Mouse (Mus musculus) intestine, postnatal 0 days (tissue): ENCODE data around the gene Rgs10. TPM values are rescaled to one million over a fixed set of nuclear protein-coding genes. Genes with fewer than 3 reads are reported as not detected.

Experiments
- ATAC-seq: fragments of 200-750 bp; cut with Nextera tagmentation; 2 replicates; pipeline ENCODE4 v1.8.0; 2017; ENCODE audit warnings: mild to moderate bottlenecking, moderate TSS enrichment, moderate library complexity
- H3K27ac ChIP-seq: fragments of 300-500 bp; sonication (generic); 2 replicates; pipeline ENCODE4 v1.5.1; 2014; ENCODE audit warnings: mild to moderate bottlenecking, low read depth, low read length, moderate library complexity
- H3K27me3 ChIP-seq: fragments of 300-500 bp; sonication (generic); replicated peaks from 2 replicates; pipeline ENCODE4 v1.6.1; 2014; ENCODE audit warnings: low read length, mixed read lengths; ENCODE audit not compliant: control insufficient read depth, insufficient read depth
- H3K36me3 ChIP-seq: fragments of 300-500 bp; sonication (generic); 2 replicates; pipeline ENCODE4 v1.6.1; 2014; ENCODE audit warnings: mild to moderate bottlenecking, moderate library complexity; ENCODE audit not compliant: control insufficient read depth, insufficient read depth
- H3K4me1 ChIP-seq: fragments of 300-500 bp; sonication (generic); replicated peaks from 2 replicates; pipeline ENCODE4 v1.6.1; 2014; ENCODE audit warnings: antibody characterized with exemption, low read length, mixed read lengths; ENCODE audit not compliant: control insufficient read depth, insufficient read depth
- H3K4me2 ChIP-seq: fragments of 300-500 bp; sonication (generic); replicated peaks from 2 replicates; pipeline ENCODE4 v1.6.1; 2014; ENCODE audit warnings: low read depth, mild to moderate bottlenecking, moderate library complexity
- H3K4me3 ChIP-seq: fragments of 300-500 bp; sonication (generic); 2 replicates; pipeline ENCODE4 v1.5.1; 2014; ENCODE audit warnings: low read depth, low read length
- H3K9ac ChIP-seq: fragments of 300-500 bp; sonication (generic); 2 replicates; pipeline ENCODE4 v1.6.1; 2014; ENCODE audit warnings: mild to moderate bottlenecking, low read depth, low read length
- H3K9me3 ChIP-seq: fragments of 300-500 bp; sonication (generic); 2 replicates; pipeline ENCODE4 v1.6.1; 2016; ENCODE audit warnings: mixed run types; ENCODE audit not compliant: control insufficient read depth
- CTCF ChIP-seq: sonication (generic); IDR thresholded peaks from 2 replicates; pipeline ENCODE4 v1.5.1; 2016; ENCODE audit warnings: low read depth, mild to moderate bottlenecking, control low read depth, antibody characterized with exemption, moderate library complexity
- WGBS: fragments of 180-500 bp; shearing (Covaris S2); extraction: QIAGEN DNeasy Blood & Tissue Kit; methylation state at CpG from one replicate; pipeline ENCODE4 v1.1.7; 2014; 5-methylcytosine and 5-hydroxymethylcytosine counted together
- polyA plus RNA-seq: library from polyadenylated mRNA; unstranded; fragments of >200 nt; fragmentation: Nextera tagmentation; extraction: Ambion mirVana; gene quantifications from 2 replicates; pipeline ENCODE4 v1.2.1, GENCODE M21; 2015

Rgs10 gene
- polyA plus RNA-seq, 1 experiment from 2014 or later, result 20.9 TPM

GRCm38 (mm10) chr7:128459791-128460130 lies 41.2 kb upstream of the Rgs10 start:
- H3K4me2 ChIP-seq, result peak overlapping the region; percentile 97
- 0 out of 2 replicates have a peak overlapping the region, but pooled peaks have one; percentile 65 for H3K9ac ChIP-seq
- peaks cover 5% of the 10 kb centered on the region for H3K4me1 ChIP-seq
- no peak for ATAC-seq
- WGBS, result 11% methylated on average over 4 of the region's 4 CpGs
- no peaks in the 10 kb centered on the region for H3K36me3 ChIP-seq
- H3K27me3 ChIP-seq, result no peaks in the 10 kb centered on the region
- no peak for TF ChIP-seq CTCF
- no peaks in the 10 kb centered on the region for H3K9me3 ChIP-seq
- peak overlapping the region; percentile 74 for H3K4me3 ChIP-seq
- no peak overlapping the region for H3K27ac ChIP-seq

- Histone ChIP-seq H3K4me3 (no peak overlapping the region), H3K4me2 (no peak overlapping the region), H3K27ac (no peak overlapping the region), H3K9ac (no peak overlapping the region), H3K36me3 (peaks cover 10% of the 10 kb centered on the region; the same call in 1 of the 2 replicates), H3K9me3 (no peaks in the 10 kb centered on the region), H3K27me3 (no peaks in the 10 kb centered on the region), H3K4me1 (peaks cover 5% of the 10 kb centered on the region)
- ATAC-seq, result no peak
- no peak for TF ChIP-seq CTCF
These were observed 39.5 kb upstream of the Rgs10 start for GRCm38 (mm10) chr7:128458011-128458410.

DNA sequence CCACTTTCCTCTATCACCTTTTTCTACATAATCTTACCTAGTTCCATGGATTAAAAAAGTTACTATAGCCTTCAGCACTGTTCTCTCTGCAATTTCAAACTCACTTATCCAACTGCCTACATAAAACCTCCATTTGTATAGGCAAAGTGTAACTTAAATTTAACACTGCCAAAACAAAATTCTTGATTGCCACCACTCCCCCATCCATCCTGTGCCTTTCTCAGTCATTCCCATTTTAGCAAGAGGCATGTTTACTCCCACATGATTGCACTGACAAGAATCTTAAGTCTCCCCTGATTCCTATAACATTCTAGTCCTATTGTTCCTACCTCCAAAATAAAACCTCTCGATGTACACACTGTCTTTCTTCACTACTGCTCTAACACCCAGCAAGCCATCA lies 34.2 kb upstream of the Rgs10 start:
- no peak for TF ChIP-seq CTCF
- ATAC-seq, result no peak
- H3K9me3 ChIP-seq, result no peaks in the 10 kb centered on the region
- H3K4me3 ChIP-seq, result no peak overlapping the region
- H3K4me1 ChIP-seq, result no peaks in the 10 kb centered on the region; the same call in 1 of the 2 replicates
- H3K4me2 ChIP-seq, result no peak overlapping the region
- WGBS, result 91% methylated on average over 1 of the region's 1 CpGs
- H3K27me3 ChIP-seq, result no peaks in the 10 kb centered on the region
- H3K27ac ChIP-seq, result no peak overlapping the region
- no peak overlapping the region for H3K9ac ChIP-seq
- H3K36me3 ChIP-seq, result peaks cover 26% of the 10 kb centered on the region

DNA sequence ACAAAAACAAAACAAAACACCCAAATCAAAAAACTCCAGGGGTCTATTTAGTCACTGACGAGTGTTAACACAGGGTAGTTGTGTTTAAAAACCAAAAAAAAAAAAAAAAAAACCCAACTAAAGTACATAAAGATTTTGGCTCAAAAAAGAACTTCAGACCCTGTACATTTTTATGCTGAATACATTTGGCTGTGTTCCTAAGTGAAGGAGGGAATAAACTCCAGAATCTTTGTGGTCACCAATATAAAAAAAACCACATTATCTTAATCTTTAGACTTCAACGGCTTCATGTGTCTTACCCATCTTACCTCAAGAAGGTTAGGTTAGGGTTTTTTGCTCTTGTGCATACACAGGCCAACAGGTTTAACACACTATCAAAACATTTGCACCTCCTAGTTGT lies 22.0 kb upstream of the Rgs10 start:
- WGBS, result 85% methylated on average over 2 of the region's 2 CpGs
- no peak for TF ChIP-seq CTCF
- H3K4me2 ChIP-seq, result no peak overlapping the region
- no peaks in the 10 kb centered on the region for H3K9me3 ChIP-seq
- H3K4me1 ChIP-seq, result no peaks in the 10 kb centered on the region
- no peak for ATAC-seq
- H3K36me3 ChIP-seq, result peaks cover 38% of the 10 kb centered on the region
- no peaks in the 10 kb centered on the region for H3K27me3 ChIP-seq
- no peak overlapping the region for H3K27ac ChIP-seq
- no peak overlapping the region for H3K4me3 ChIP-seq
- H3K9ac ChIP-seq, result no peak overlapping the region

DNA sequence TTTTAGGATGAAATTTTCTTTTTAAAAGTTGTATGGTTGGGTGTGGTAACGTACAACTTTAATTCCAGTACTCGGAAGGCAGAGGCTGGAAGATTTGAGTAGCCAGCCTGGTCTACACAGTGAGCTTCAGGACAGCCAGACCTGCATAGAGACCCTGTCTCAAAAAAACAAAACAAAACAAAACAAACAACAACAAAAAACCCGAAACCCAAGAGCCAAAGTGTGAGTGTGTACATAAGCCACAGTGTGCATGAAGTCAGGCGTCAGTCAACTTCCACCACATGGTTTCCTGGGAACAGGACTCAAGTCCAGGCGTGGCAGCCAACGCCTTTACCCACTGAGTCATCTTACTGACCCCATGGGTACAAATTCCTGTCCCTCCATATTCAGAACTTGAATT lies 20.7 kb upstream of the Rgs10 start:
- Histone ChIP-seq H3K4me3 (no peak overlapping the region), H3K36me3 (peaks cover 27% of the 10 kb centered on the region), H3K27me3 (no peaks in the 10 kb centered on the region), H3K9me3 (no peaks in the 10 kb centered on the region), H3K4me1 (no peaks in the 10 kb centered on the region), H3K27ac (no peak overlapping the region), H3K9ac (no peak overlapping the region), H3K4me2 (no peak overlapping the region)
- no peak for ATAC-seq
- 84% methylated on average over 6 of the region's 6 CpGs for WGBS
- TF ChIP-seq CTCF, result no peak

- no peak for ATAC-seq
- H3K27ac ChIP-seq, result no peak overlapping the region
- H3K27me3 ChIP-seq, result no peaks in the 10 kb centered on the region
- peaks cover 17% of the 10 kb centered on the region for H3K36me3 ChIP-seq
- TF ChIP-seq CTCF, result no peak
- no peak overlapping the region for H3K4me3 ChIP-seq
- no peaks in the 10 kb centered on the region for H3K9me3 ChIP-seq
- no peak overlapping the region for H3K4me2 ChIP-seq
- no peak overlapping the region for H3K9ac ChIP-seq
- H3K4me1 ChIP-seq, result no peaks in the 10 kb centered on the region
These were observed 19.6 kb upstream of the Rgs10 start for GRCm38 (mm10) chr7:128438131-128438530.

DNA sequence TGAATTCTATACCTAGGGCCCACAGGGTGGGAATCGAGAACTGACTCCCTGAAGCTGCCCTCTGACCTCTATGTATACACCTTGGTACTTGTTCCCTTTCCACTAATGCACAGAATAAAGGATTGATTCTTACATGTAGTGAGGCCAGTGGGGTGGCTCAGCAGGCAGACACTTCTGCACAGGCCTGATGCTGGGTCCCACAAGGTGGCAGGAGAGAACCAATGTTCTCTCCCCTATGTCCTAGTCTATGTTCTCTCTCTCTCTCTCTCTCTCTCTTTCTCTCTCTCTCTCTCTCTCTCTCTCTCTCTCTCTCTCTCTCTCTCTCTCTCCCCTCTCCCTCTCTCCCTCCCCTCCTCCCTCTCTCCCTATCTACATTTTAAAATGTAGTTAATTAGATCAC lies 14.7 kb upstream of the Rgs10 start:
- no peak overlapping the region for H3K27ac ChIP-seq
- H3K9ac ChIP-seq, result no peak overlapping the region
- H3K36me3 ChIP-seq, result no peaks in the 10 kb centered on the region
- ATAC-seq, result no peak
- TF ChIP-seq CTCF, result peak; percentile 64
- 72% methylated on average over 1 of the region's 1 CpGs for WGBS
- no peaks in the 10 kb centered on the region for H3K9me3 ChIP-seq
- H3K4me2 ChIP-seq, result no peak overlapping the region
- H3K27me3 ChIP-seq, result no peaks in the 10 kb centered on the region
- H3K4me1 ChIP-seq, result no peaks in the 10 kb centered on the region
- no peak overlapping the region for H3K4me3 ChIP-seq
